Mouse (Mus musculus) cerebellum, adult (tissue): ENCODE measurements around the gene Tmem243.

ENCODE experiments used
- ATAC-seq: cut with Nextera tagmentation; 2 replicates; pipeline ENCODE4 v1.9.2; 2017; ENCODE audit warnings: mild to moderate bottlenecking, moderate library complexity, mixed read lengths; ENCODE audit not compliant: insufficient number of reproducible peaks, low FRiP score, low TSS enrichment

The Tmem243 gene

DNA sequence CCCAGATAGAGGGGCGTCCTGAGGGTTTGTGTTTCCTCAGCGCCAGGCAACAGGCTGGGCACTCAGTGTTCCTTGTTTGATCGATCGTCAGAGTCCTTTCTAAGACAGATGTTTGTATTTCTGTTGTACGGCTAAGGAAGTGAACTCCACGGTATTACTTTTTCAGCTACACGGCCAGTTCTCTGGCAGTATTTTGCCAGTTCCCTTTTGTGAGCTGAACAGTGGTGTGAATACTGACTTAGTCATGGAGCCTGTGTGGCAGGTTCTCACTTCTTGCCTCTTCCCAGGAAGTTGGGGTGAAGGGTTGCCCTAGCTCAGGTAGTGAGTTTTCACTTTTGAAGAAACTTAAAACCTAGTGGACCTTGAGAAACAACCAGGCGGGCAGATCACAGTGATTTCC lies 3.5 kb downstream of the Tmem243 start:
- no peak for ATAC-seq

DNA sequence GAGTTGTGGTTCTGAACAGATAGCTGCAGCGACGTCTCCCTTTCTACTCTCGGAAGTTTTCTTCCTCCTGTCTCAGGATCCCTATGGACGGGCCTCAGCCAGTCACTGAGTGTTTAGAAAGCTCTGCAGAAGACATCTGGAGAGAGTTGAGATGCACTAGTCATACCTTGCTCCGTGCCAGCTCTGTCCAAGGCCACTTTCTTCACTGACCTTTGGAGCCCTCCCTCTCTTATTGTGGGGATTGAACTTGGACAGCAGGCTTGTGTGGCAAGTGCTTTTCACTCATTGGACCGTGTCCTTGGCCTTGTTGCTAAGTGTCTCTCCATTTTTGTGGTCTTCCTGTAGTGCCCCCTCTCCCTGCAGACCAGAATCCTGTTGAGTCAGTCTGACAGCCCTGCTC lies 6.3 kb downstream of the Tmem243 start:
- ATAC-seq = no peak

DNA sequence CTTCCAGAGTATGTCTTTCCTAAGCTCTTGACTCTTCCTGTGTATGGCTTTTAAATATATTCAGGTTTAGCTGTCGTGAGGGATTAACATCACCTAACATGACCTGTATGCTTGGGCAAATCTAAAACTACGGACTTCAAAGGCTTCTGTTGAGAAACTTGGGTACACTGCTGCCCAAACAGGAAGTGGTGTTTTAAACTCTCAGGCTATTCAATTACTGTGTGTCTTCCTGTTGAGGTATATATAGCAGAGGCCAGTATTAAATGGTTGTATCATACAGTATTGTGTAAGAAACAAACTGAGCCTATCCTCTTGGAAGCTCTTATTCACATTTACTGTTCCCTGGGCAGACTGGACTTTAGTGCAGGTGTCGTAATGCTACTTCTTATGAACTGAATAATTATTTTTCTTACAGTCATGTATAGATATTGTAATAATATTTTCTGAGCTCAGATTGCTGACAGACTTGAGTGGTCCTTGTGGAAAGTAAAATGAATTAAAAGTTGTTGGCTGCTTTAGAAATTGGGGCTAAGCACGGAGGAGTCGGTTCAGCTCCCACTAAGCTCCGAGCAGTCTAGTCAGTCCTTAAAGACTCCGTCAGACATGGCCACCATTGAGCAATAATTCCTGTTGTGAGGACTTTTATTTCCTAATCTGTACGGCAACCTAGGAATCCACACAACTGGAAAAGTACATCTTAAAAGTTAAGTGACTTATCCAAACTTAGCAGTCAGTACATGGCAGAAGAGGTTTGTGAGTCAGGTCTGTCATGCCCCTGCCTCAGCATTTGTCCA lies 7.0 kb downstream of the Tmem243 start:
- ATAC-seq = no peak

DNA sequence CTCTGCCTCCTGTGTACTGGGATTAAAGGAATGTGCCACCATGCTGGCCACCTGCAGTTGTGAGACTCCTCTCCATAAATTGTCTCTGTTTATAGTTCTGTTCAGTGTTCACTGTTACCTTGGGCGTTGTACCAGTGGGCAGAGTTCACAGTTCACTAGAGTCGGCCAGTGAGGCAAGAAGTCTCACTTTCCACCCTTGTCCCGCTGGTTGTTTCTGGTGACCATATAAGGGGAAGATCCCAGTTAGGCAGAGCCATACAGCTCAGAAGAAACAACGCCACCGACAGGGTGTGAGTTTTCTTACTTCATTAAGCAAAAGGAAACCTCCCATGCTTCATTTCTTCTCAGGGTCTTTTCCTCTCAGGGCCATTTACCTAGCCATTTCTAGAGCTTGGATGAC lies 8.0 kb downstream of the Tmem243 start:
- no peak for ATAC-seq

DNA sequence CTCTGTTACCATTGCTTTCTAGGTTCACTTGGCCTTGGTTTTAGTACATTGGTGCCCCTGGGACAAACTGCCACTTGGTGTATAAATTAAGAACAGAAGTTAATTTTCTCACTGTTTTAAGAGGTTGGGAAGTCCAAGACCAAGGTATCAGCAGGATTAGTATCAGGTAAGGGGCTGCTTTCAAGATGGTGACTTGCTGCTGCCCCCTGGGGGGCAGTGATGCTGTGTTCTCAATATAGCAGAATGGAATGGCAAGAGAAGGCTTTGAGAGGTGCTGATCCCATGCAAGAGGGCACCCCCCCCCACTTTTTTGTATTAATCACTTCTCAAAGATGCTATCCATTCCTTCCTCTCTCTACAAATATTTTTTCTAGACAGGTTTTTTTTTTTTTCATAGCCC lies 9.1 kb downstream of the Tmem243 start:
- no peak for ATAC-seq

DNA sequence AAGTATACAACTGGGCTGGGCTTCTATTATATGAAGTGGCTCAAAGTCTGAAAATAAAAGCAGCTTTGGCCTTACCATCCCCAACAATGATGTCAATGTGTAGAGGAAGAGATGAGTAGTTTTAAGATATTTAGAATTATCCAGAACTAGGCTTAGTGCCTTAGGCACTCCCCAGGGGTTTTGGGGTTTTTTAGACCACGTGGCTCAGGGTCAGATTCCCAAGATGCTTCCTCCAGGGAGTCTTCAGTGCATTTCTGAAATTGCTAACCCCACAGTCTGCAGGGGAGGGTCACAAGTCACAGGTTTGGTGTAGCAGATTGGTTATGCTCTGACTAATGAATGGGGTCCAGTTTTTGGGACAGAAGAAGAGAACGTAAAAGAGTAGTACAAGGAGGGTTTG lies 10.8 kb downstream of the Tmem243 start:
- no peak for ATAC-seq

DNA sequence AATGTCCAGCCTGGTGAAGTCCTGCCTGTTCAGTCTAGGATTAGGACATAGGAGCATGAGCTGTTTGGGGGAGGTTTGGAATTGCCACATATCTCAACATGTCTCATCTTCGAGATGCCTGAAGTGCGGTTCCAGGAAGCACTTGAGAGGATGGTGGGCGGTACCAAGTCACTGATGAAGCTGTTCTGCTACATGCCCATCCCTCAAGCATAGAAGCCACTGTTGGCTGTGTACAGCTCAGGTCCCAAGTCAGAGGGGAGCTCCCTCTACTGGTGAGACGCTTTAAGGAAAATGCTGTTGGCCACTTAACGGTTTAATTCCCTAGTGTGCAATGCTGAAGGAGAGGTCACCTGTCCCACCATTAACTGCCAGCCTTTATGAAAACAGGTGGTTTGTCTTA lies 11.3 kb downstream of the Tmem243 start:
- ATAC-seq = peak; percentile 63; the same call in 1 of the 2 replicates

DNA sequence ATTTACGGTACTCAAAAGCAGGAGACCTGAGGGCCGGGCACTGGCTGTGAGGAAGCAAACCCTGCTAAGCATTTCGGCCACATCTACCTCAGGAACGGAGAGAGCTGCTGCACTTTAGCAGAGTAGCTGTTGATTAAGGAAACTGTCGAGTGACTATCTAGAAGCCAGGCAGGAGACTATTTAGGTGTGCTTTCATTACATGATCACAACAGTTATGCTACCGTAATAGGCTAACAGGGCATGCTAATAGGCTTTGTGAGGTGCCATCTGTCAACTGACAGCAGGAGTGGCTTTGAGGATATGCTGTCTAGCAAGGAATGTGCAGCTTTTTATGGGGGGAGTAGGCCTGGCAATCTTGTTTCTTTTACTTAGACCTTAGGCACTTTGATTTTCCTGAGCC lies 13.7 kb downstream of the Tmem243 start:
- ATAC-seq = peak; percentile 79

DNA sequence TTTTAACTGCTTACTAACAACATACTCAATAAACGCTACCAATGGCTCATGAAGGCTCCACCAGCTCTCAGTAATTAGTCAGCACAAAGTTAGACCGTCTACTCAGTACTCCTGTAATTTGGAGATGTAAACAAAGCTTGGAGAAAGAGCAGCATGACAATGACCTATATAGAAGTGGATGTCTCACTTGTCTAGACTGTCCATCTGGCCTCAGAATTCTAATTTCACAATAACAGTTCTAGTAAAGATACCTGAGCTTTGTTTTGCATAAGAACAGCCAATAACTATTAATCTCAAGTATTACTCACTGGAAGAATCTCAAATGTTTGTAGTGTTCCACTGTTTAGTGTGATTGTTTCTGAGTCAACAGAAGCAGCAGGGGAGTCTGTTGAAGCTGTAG lies 23.7 kb downstream of the Tmem243 start:
- 0 out of 2 replicates have a peak, but pooled peaks have one; percentile 40 for ATAC-seq

DNA sequence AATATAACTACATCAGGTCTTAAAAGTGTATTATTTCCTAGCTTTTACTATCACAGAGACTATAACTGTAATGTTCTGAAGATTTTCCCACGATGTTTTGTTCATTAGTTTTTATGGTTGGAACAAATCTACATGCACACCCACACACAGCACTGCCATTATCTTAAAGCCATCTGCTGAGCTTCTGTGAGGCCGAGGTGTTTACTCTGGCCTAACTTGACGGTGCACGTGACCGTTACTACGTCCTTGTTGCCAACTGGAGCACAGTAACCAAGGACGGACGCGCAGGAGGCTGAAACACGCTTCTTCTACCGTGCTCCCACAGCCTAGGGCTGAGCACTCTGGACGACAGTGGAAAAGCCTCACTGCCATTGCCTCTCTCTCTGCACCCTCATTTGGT lies 28.1 kb downstream of the Tmem243 start:
- no peak for ATAC-seq

DNA sequence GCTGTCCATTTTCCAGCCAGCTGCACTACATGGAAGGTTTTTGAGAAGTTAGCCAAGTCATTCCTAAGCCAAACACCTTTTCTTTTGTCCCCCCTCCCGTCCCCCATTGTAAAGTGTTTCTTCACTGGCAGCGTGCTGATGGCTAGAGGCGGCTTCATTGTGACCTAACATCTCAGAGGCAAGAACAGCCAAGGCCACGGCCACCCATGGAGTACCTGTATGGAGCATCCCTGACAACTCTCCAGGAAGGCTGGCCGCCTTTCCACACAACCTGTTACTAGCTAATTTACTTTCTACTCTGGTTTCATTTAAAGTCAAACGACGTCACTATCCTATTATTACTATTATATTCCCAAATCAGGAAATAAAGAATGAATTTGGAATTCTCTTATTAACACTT lies 31.3 kb downstream of the Tmem243 start:
- ATAC-seq = peak; percentile 84

DNA sequence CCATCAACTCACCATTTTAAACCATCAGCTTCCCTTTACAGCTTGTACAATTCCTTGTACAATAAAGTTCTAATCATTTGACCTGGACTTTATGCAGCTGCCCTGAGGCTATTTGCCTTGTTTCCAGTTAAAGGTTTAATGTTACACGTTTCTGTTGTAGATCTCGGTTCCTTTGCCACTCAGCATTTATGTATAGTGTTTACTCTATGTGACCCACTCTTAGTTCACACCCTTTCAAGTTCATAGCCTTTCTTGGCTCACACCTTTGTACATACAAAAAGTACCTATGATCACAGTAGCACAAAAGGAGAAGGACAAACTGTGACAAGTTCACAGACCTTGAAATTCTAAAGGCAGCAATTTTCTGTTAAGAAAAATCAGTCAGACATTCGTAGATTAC lies 35.1 kb downstream of the Tmem243 start:
- no peak for ATAC-seq

DNA sequence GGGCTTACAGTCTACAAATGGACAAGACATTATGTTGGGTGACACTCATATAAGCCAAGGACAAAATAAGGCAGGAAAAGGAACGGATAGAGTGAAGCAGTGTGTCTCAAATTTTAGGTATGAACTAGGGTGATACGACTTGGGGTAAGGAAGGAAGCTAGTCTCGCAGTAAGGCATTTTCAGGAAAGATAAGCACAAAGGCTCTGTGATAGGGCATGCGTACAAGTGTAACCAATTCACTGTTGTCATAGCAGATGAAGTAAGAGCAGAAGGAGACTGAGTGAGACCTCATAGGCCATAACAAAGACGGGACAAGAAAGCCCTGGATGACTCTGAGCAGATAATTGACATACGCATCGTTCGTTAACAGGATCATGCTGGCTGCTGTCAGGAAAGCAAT lies 40.3 kb downstream of the Tmem243 start:
- ATAC-seq = no peak

DNA sequence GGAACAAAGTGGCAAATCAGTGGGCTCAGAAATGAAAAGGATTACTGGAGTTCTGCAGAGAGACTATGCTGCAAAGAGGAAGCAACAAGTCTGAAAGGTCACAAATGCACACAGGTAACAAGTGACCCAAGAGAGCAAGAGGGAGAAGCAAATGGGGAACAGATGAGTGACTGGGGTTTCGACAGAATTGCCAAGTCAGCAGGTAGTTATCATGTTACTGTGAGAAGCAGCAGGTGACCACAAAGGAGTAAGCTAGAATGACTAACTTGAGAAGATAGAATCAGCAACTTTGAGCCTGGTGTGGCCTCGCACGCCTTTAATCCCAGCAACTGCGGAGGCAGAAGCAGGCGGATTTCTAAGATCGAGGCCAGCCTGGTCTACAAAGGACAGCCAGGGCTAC lies 41.9 kb downstream of the Tmem243 start:
- ATAC-seq = no peak

DNA sequence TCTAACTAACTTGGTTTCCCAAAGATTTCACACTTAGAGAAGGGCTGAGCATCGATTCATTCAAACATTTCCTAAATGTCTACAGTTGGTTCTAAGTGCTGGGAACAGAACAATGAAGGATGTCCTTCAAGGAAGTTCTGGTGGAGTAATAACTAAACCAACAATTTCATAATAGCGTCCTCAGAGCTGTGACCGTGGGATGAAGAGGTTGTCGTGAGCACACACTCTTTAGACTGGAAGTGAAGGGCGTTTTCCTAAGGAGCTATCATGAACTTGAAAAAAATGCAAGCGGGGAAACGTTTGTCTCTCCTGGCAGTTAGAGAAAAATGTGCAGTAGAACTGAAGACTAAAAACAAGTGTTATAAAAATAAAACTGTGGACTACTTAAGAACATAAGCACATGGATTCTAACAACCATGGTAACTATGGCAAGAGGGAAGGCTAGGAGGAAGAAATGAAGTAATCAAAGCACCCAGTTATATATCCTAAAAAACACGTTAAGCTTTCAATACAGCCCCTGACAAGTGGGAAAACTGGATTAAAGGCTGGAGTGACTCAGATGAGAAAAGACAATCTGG lies 48.9 kb downstream of the Tmem243 start:
- ATAC-seq = no peak

DNA sequence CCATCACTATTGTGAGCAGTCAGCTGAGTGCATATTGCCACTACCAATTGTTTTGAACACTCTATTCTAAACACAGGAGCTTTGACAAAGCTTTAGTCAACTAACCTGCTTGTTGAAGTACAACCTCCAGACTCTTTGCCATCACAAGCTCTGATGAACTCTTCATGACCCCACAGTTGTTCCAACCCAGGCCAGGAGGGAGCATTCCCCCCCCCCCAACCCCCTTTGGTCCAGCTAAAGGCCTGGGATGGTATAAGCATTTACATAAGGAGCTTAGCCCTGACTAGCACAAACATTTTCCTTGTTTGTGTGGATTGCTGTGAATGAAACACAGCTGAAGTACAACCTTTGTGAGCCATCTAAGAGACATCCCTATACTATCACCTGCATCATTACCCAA lies 56.3 kb downstream of the Tmem243 start:
- no peak for ATAC-seq

DNA sequence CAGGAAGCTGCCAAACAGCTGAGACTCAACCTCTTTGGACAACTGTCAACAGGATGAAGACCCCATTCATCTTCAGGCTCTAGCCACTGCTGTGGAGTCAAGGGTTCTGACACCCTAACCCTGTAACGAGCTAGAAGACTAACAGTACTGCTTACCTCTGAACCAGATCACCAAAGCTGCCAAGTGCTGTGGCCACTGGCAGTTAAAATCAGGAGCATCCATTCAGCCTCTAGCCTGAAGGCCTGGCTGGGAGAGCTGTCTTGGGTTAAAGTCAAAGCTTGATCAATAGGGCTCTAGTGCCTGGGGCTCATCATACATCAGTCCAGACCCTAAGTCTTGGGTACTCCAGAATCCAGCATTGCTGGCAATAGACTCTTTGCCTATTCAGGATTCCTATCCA lies 56.9 kb downstream of the Tmem243 start:
- ATAC-seq = no peak

DNA sequence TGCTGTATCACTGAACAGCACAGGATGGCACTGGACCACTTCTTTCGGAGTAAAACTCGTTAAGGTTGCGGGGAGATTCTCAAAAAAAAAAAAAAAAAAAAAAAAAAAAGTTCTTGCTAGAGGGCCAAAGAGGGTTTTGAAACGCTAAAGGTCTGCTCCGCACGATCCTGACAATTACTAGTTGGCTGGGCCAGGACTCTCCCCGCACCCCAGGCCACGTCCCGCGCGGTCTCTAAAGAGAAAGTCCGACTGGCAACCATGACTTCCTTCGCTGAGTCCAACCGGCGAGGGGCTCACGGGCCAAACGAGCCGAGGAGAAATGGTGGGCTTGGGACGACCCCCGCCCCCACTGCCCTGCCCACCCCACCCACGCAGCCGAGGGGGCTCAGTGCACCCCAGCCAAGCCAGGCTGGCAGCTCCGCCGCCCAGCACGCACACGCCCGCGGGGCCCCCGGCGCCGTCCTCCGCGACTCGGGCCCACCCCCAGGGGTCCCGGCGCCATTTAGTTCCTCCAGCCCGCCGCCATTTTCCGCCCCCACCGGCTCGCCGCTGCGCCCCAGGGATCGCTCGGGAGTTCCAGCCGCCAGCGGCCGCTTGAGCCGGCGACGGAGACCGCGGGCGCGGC lies 60.5 kb downstream of the Tmem243 start:
- ATAC-seq = no peak

DNA sequence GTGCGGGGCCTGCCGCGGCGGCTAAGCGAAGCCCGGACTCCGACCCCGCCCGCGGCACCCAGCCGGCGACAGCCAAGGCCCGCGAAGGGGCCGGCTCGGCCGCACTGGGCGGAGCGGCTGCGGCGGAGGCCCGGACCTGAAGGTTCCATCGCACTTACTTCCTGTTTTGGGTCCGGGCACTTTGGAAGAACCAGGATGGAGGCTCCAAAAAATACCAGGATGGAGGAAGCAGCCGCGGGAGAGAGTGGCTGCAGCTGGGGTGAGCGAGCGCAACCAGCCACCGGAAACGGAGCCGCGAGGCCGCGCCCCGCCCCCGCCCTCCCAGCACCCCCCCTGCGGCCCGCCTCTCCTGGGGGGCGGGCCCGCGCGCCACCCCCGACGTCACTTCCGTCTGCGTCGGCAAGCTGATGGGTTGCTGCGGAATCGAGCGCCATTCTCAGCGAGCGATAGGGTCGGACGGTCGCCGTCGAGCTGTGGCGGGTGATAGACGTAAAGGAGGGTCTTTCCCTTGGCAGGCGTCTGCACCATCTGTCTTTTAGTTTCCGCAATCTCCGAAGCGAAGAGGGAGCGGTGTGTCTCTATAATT lies 61.1 kb downstream of the Tmem243 start, which contains the start of gene Dmtf1:
Gene Dmtf1 (minus strand): TSS at position 321 of the 586 bp plus-strand sequence.
- peak; percentile 95 for ATAC-seq

DNA sequence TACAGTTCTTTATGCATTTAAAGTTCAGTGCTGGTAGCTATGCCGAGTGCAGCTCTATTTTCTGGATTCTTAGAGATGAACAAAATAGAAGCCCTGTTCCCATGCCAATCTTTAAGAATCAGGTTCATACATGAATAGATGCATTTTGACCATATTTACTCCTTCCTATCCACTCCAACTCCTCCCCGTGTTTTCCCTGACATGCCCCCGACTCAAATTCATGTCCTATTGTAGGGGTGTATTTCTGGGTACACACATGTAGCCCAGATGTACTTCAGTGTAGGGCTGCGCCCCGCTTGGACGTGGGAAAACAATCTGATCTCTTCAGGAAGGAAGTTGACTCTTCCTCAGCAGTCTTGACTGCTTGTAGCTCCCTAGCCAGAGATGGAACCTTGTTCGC lies 61.6 kb downstream of the Tmem243 start:
- ATAC-seq = peak; percentile 15; the same call in 1 of the 2 replicates

DNA sequence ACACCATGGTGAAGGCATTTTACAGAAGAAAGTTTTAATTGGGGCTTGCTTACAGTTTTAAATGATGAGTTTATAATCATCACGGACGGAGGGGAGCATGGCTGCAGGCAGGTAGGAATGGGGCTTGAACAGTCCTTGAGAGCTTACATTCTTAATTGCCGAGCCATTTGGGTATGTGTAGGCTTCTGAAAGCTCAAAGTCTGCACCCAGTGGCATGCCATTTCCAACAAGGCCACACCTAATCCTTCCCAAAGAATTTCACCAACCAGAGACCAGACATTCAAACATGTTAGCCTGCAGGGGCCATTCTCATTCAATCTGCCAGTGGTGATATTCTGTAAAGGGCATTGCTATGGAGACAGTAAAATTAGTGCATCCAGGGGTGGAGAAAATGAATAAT lies 62.9 kb downstream of the Tmem243 start:
- ATAC-seq = no peak
